Mouse (Mus musculus) erythroblast, embryonic 14.5 days (primary cell): ENCODE results near the gene Iqgap1.

ENCODE experiments used
- GATA1 ChIP-seq: IDR thresholded peaks from 2 replicates; pipeline ENCODE4 v1.6.1; 2012; ENCODE audit warnings: low read length, inconsistent platforms, mixed read lengths
- TAL1 ChIP-seq: IDR thresholded peaks from 3 replicates; pipeline ENCODE4 v1.6.1; 2012; ENCODE audit warnings: low read length, inconsistent platforms, mixed read lengths

DNA sequence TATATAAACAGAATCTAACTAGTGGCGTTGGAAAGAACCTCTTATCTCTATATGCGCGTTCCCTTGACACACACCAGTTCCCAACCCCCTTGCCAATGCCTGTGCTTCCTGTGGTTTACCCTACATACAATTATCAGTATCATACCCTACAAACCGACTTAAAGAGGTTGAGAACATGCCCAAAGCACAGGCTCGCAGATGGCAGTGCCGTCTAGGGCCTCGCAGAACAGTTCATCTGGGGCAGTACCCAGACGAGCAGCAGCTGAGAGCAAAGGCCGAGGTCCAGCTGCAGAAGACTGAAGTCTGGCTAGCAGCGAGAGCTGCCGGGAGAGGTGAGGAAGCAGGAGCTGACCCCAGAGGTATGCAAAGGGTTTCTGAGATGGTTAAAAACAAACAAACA lies 158.6 kb downstream of the Iqgap1 start:
- TF ChIP-seq GATA1 = no peak
- TF ChIP-seq TAL1 = no peak
